Mouse (Mus musculus): Measurements from ENCODE around the gene Ccser2. TPM values are rescaled to one million over a fixed set of nuclear protein-coding genes. Genes with fewer than 3 reads are reported as not detected.

The Ccser2 gene
- total and polyA plus RNA-seq, 3 experiments = 3.0 to 4.2 TPM; not detected in 1

DNA sequence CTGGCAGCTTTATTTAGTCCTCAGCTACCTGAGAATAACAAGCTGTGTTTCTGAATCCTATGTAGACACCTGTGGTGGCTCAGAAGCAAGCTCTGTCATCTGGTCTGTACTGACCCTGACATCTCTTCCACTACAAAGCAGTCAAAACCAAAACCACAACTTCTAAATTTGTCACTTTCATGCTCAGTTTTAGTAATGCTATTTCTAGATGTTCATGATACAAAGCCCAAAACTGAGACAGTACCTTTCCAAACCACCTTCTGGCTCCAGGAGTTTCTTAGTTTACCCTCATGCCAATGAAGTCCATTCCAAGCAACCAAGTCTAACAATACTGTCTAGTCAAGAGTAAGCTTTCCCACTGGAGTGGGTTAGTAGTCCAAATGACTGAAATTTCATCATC is 36.5 kb downstream of the Ccser2 start:
- H3K4me3 ChIP-seq (ENCODE audit: control insufficient read depth in 1 of 2, insufficient read depth in 1 of 2, low read depth in 2 of 2, low read length in 2 of 2) = no peak overlapping the region
- DNase-seq (ENCODE audit: low read depth, low spot score) = no peak
- no peak overlapping the region for H3K9ac ChIP-seq (ENCODE audit: control insufficient read depth, low read depth, low read length, poor library complexity, severe bottlenecking)
- H3K4me1 ChIP-seq (ENCODE audit: control insufficient read depth in 1 of 2, insufficient read depth in 2 of 2, low read length in 2 of 2) = peaks cover 2 to 6% of the 10 kb centered on the region in 2 experiments; a peak in 2 of 4 replicates
- H3K27me3 ChIP-seq (ENCODE audit: control insufficient read depth in 1 of 2, insufficient read depth in 2 of 2, low read length in 2 of 2) = no peaks in the 10 kb centered on the region
- no peak for TF ChIP-seq MAFK (IDR thresholded peaks at IDR 0.05; ENCODE audit: borderline replicate concordance, low read depth, low read length)
- no peak for TF ChIP-seq JUND (IDR thresholded peaks at IDR 0.05; ENCODE audit: low read depth, low read length)
- no peak for TF ChIP-seq E2F4 (IDR thresholded peaks at IDR 0.05; ENCODE audit: borderline replicate concordance, low read depth, low read length)
- TF ChIP-seq ZNF384 (IDR thresholded peaks at IDR 0.05; ENCODE audit: low read depth, low read length) = no peak
- TF ChIP-seq ELF1 (IDR thresholded peaks at IDR 0.05; ENCODE audit: low read depth, low read length) = no peak
- TF ChIP-seq MXI1 (IDR thresholded peaks at IDR 0.05; ENCODE audit: low read depth, low read length) = no peak
- no peak for TF ChIP-seq UBTF (IDR thresholded peaks at IDR 0.05; ENCODE audit: borderline replicate concordance, insufficient read depth, low read depth, low read length)
- TF ChIP-seq ZKSCAN1 (IDR thresholded peaks at IDR 0.05; ENCODE audit: low read depth, low read length) = no peak
- no peak for TF ChIP-seq CTCF (IDR thresholded peaks at IDR 0.05 in 2 of 3, conservative IDR thresholded peaks at IDR 0.05 in 1 of 3; ENCODE audit: control insufficient read depth in 1 of 3, insufficient read depth in 1 of 3, low read depth in 2 of 3, low read length in 3 of 3, poor library complexity in 1 of 3, severe bottlenecking in 1 of 3)
- TF ChIP-seq ETS1 (IDR thresholded peaks at IDR 0.05; ENCODE audit: low read depth, low read length) = no peak
- no peak for TF ChIP-seq RCOR1 (IDR thresholded peaks at IDR 0.05; ENCODE audit: low read depth, low read length)
- no peak for TF ChIP-seq POLR2AphosphoS2 (IDR thresholded peaks at IDR 0.05; ENCODE audit: low read length)
- no peak for TF ChIP-seq SMC3 (IDR thresholded peaks at IDR 0.05; ENCODE audit: low read depth, low read length)
- TF ChIP-seq RAD21 (IDR thresholded peaks at IDR 0.05; ENCODE audit: low read depth, low read length) = no peak
- no peak for TF ChIP-seq TBP (IDR thresholded peaks at IDR 0.05; ENCODE audit: low read depth, low read length)
- no peak for TF ChIP-seq NRF1 (IDR thresholded peaks at IDR 0.05; ENCODE audit: insufficient read depth, low read depth, low read length, poor library complexity, severe bottlenecking)
- TF ChIP-seq MAZ (IDR thresholded peaks at IDR 0.05; ENCODE audit: low read depth, low read length) = no peak
- TF ChIP-seq POLR2AphosphoS5 (IDR thresholded peaks at IDR 0.05; ENCODE audit: borderline replicate concordance, low read depth, low read length) = no peak
- TF ChIP-seq TAL1 (IDR thresholded peaks at IDR 0.05; ENCODE audit: low read length) = no peak
- H3K36me3 ChIP-seq (ENCODE audit: control insufficient read depth in 1 of 2, insufficient read depth in 2 of 2, low read length in 2 of 2) = peaks cover 0 to 3% of the 10 kb centered on the region in 2 experiments; a peak in 2 of 4 replicates
- no peaks in the 10 kb centered on the region for H3K79me2 ChIP-seq (ENCODE audit: control insufficient read depth, insufficient read depth, low read length, poor library complexity)
- no peaks in the 10 kb centered on the region for H3K9me3 ChIP-seq (replicated peaks; ENCODE audit: insufficient read depth, low read length)
- H3K27ac ChIP-seq (ENCODE audit: control insufficient read depth, low read depth, low read length) = no peak overlapping the region

DNA sequence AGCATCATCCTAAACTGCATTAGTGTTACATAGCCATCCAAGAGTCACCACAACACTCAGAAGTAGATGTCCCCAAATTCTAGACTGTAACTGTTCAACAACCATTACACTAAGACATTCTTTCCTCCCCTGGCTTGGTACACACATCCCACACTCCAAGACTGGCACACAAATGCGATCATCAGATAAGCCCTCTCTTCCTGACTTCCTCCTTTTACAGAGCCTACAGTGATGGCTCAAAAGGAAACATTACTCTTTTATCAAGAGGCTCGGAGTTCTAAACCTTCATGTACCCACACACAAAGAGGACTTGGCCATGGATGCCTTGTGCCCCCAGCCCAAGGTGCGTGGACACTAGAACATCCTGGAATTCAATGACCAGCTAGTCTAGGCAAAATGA is 45.2 kb downstream of the Ccser2 start:
- peak; percentile 47 for DNase-seq (ENCODE audit: low read depth, low spot score)
- Histone ChIP-seq H3K4me3 (ENCODE audit: control insufficient read depth in 1 of 2, insufficient read depth in 1 of 2, low read depth in 2 of 2, low read length in 2 of 2) (no peak overlapping the region), H3K79me2 (ENCODE audit: control insufficient read depth, insufficient read depth, low read length, poor library complexity) (no peaks in the 10 kb centered on the region), H3K36me3 (ENCODE audit: control insufficient read depth in 1 of 2, insufficient read depth in 2 of 2, low read length in 2 of 2) (peaks cover 0 to 10% of the 10 kb centered on the region in 2 experiments; a peak in 2 of 4 replicates), H3K9me3 (replicated peaks; ENCODE audit: insufficient read depth, low read length) (no peaks in the 10 kb centered on the region), H3K27me3 (ENCODE audit: control insufficient read depth in 1 of 2, insufficient read depth in 2 of 2, low read length in 2 of 2) (no peaks in the 10 kb centered on the region), H3K9ac (ENCODE audit: control insufficient read depth, low read depth, low read length, poor library complexity, severe bottlenecking) (no peak overlapping the region), H3K4me1 (ENCODE audit: control insufficient read depth in 1 of 2, insufficient read depth in 2 of 2, low read length in 2 of 2) (peaks cover 0 to 9% of the 10 kb centered on the region in 2 experiments; a peak in 3 of 4 replicates), H3K27ac (ENCODE audit: control insufficient read depth, low read depth, low read length) (peak overlapping the region; percentile 28; the same call in 1 of the 2 replicates)
- no peak for TF ChIP-seq ZNF384 (IDR thresholded peaks at IDR 0.05; ENCODE audit: low read depth, low read length)
- no peak for TF ChIP-seq ZMIZ1 (IDR thresholded peaks at IDR 0.05; ENCODE audit: low read depth, low read length)
- no peak for TF ChIP-seq MYB (IDR thresholded peaks at IDR 0.05; ENCODE audit: low read depth, low read length)
- no peak for TF ChIP-seq MEF2A (IDR thresholded peaks at IDR 0.05; ENCODE audit: extremely low read depth, insufficient replicate concordance, low read depth, low read length, poor library complexity, severe bottlenecking)
- TF ChIP-seq GATA1 (IDR thresholded peaks at IDR 0.05; ENCODE audit: low read depth, low read length) = peak; percentile 56; the same call in 1 of the 2 replicates
- TF ChIP-seq GABPA (IDR thresholded peaks at IDR 0.05; ENCODE audit: low read depth, low read length) = no peak
- no peak for TF ChIP-seq ZKSCAN1 (IDR thresholded peaks at IDR 0.05; ENCODE audit: low read depth, low read length)
